Mouse (Mus musculus) stomach, postnatal 0 days (tissue): Measurements from ENCODE around the gene Galnt11.

Source experiments
- CTCF ChIP-seq: IDR thresholded peaks from 2 replicates; pipeline ENCODE4 v1.5.1; 2016; ENCODE audit warnings: antibody characterized with exemption, low read depth, mild to moderate bottlenecking, moderate library complexity
- EP300 ChIP-seq: optimal IDR thresholded peaks from 2 replicates; pipeline ENCODE3; 2016; ENCODE audit warnings: antibody characterized with exemption

DNA sequence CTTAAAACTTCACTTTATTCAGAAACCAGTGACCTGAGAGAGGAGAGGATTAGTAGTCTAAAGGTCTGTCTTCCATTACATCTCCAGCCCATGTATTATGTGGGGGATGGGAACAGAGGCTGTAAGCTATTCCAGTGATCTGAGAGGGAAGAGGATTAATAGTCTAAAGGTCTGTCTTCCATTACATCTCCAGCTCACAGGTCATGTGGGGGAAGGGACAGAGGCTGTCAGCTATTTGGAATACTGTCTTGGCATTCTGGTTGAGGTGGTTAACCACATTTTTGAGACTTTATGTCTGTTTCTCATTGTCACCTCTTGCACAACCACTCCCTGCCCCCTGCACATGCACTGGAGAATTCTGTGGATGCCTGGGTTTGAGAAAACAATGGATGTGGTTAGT lies 34.0 kb upstream of the Galnt11 start:
- TF ChIP-seq CTCF (no peak), EP300 (no peak)
